Mouse (Mus musculus) v-Abl transformed pro-B cells (cell line): ENCODE results near the gene Hcar1.

Experiments used
- in situ Hi-C, 2 experiments: fragments of 400-800 bp; cut with MboI; formaldehyde crosslinking; loops; one replicate each; pipeline ENCODE4 v1.15.1; 2025; ENCODE audit not compliant: unreplicated experiment in 2 of 2

Hcar1 gene

DNA sequence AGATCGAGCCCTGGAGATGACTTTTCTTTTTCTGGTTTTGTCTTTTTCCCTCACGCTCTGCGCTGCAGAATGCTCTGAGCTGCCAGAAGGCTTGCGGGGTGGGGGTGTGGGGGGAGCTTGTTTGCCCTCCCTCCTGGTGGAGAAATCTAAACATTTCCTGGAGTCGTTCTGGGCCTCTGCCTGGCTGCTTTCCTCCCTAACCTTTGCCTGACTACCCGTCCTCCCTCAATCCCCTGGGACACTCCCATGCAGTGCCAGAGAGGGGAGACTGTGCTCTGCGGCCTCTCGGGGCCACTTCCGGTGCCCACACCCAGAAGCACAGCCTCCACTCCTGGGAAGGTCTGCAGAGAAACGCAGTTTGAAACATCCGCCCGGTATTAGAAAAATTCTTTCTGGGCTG lies at the start of gene Hcar1:
TSS of gene Hcar1 (minus strand) at position 93 of the 400 bp plus-strand sequence.
- in situ Hi-C loops = no loop called here

GRCm38 (mm10) chr5:123927118-123927517 lies 47.3 kb upstream of the Hcar1 start, which contains the start of gene Gm43518:
Gm43518 (plus strand) TSS chr5:123927418.
- in situ Hi-C loops = no loop called here

DNA sequence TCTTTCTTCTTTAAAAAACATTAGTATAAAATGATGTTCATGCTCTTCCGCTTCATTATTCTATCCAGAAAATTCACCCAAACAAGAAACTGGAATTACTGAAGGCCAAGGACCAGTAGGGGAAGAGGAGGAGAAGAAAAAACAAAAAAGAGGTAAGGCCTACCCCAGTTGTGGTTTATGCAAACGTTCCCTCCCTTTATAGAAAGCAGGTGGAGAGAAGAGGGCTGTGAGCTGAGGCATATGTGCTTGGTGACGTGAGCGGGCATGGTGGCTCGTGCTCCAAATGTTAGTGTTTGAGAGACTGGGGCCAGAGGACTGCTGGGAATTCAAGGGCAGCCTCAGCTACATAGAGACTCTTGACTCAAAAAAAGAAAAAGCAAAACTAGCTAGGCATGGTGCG lies 42.3 kb upstream of the Hcar1 start:
- in situ Hi-C loops = loop anchor here in 1 of 2 experiments (25.0 kb wide), 3 partner anchors 210 to 660 kb away; partner anchors contain the start of genes Wdr66 and Zcchc8

DNA sequence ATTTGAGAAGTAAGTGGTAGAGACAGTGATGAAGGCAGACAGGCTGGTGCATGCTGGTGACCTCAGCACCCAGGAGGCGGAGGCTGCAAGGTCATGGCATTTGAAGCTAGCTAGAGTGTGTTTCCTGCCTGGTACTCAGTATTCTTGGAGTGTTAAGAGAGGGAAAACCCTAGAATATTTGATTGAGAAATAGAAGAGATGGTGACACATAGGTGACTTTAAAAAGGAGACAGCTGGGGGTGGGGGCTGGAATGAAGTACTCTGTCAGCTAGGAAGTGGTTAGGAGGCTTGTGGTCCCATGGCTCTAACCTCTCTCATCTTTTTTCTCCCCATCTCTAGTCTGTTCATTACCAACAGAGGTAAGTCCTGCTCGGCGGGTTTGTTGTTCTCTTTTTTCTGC lies 35.0 kb upstream of the Hcar1 start:
- in situ Hi-C loops = loop anchor here in 1 of 2 experiments (5.0 to 25.0 kb wide), 4 partner anchors 203 to 653 kb away; partner anchors contain the start of genes Wdr66 and Zcchc8

DNA sequence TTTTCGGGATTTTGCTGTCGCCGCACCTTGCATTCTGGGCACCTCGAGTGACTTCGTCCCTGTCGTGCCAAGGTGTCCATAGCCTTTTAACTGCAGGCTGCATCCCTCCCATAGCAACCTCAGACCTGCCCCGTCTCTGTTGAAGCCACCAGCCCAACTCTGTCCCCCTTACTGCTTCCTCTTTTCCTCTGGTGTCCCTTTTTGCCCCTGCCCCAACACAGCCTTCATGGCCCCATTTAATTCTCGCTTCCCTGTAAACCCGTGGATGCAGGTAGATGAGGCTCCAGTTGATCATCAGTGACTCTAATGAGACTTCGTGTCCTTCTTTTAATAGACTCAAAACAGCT lies 27.8 kb upstream of the Hcar1 start:
- in situ Hi-C loops = loop anchor here (5.0 to 25.0 kb wide), 5 partner anchors 173 to 645 kb away; partner anchors contain the start of genes Wdr66 (in 1 of the 2) and Zcchc8 (in 1 of the 2)

GRCm38 (mm10) chr5:123906976-123907630 lies 27.3 kb upstream of the Hcar1 start, which contains the start of gene Denr:
Denr (plus strand) TSS chr5:123907175.
- in situ Hi-C loops = loop anchor here (5.0 to 25.0 kb wide), 5 partner anchors 172 to 645 kb away; partner anchors contain the start of genes Wdr66 (in 1 of the 2) and Zcchc8 (in 1 of the 2)

- in situ Hi-C loops = loop anchor here (5.0 to 25.0 kb wide), 5 partner anchors 172 to 644 kb away; partner anchors contain the start of genes Wdr66 (in 1 of the 2) and Zcchc8 (in 1 of the 2)
Measured at GRCm38 (mm10) chr5:123906146-123906975, 26.5 kb upstream of the Hcar1 start.

DNA sequence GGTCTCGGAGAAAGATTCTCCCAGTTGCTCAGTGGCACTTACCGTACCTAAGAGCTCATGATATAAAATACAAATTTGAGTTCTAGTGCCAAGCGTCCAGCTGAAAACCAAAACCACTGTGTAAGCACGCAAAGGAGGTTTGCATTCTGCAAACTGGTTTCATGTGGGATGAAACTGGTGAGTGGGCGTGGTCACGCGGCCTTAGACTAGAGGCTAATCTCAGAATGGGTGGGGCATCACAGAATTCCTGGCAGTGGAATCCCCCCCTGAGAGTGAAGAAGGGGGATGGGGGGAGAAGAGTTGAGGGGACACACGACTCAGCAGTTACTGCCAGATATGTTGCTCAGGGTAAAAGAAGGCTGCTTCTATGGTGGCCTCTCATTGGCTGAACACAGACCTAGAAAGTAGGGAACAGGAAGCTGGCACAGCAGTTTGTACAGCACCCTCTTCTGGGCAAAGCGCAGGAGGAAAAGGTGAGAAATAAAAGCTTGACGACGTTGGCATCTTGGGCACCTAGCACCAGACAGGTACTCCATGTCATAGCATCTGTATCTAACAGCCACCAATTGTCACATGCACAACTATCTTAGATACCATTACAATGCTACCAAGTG lies 24.3 kb upstream of the Hcar1 start:
- in situ Hi-C loops = loop anchor here (10.0 to 25.0 kb wide), 4 partner anchors 169 to 642 kb away; partner anchors contain the start of genes Wdr66 (in 1 of the 2) and Zcchc8 (in 1 of the 2)

DNA sequence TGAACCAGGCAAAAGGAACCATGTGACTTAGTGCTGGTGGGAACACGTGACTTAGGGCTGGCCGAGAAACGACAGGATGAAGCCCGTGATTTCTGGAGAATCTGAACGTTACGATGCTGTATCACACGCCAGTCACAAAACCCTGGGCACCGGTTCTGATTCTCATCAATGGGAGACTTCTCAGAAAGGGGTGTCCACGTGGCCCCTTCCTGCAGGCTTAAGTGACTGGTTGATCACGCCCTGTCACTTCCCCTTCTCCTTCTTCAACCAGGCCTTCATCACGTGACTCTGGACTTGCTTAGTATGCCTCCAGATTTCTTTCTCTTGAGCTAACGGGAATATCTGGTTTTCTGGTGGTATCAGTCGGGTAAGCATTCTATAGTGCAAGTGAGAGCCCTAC lies 17.5 kb upstream of the Hcar1 start:
- in situ Hi-C loops = no loop called here

- in situ Hi-C loops = no loop called here
Measured at GRCm38 (mm10) chr5:123896395-123896794, 16.6 kb upstream of the Hcar1 start.

GRCm38 (mm10) chr5:123893520-123893919 lies 13.7 kb upstream of the Hcar1 start:
- in situ Hi-C loops = no loop called here

GRCm38 (mm10) chr5:123891669-123892068 lies 11.8 kb upstream of the Hcar1 start:
- in situ Hi-C loops = no loop called here

DNA sequence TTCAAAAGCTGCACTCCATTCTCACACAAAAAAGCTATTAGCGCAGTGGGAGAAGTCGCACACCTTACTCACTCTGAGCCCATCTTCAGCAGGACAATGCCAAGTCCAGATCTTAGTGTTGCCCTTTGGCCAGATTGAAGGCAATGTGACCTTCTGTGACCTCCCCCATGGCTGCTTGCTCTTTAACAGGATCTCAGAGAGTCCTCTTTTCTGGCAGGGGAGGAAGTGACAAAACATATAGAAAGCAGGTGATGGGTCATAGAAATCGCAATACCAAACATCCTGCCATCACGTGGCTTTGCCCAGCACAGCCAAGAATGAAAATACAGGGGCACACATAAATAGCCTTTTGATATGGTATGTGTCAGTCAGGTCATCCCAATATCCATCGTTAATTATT lies 11.2 kb upstream of the Hcar1 start:
- in situ Hi-C loops = no loop called here

GRCm38 (mm10) chr5:123890312-123890711 lies 10.5 kb upstream of the Hcar1 start:
- in situ Hi-C loops = no loop called here

DNA sequence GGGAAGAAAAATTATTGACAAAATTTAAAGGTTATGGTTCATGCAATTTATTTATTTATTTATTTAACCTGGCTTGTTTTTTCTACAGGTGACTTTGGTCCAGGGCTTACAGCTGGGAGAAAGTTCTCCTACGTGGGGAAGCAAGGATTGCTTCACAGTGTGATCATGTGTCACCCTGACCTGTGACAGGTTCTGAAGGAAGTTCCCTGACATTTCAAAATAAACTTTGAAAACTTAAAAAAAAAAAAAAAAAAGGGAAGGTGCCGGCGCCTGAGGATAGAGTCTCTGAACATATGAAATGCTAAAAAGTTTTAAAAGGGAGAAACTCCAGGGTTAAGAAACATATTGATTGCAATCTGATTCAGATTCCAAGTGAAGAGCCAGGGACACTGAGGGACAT lies 6.5 kb upstream of the Hcar1 start:
- in situ Hi-C loops = no loop called here

- in situ Hi-C loops = no loop called here
Measured at GRCm38 (mm10) chr5:123884332-123884731, 4.5 kb upstream of the Hcar1 start.

GRCm38 (mm10) chr5:123883891-123884290 lies 4.1 kb upstream of the Hcar1 start:
- in situ Hi-C loops = no loop called here

GRCm38 (mm10) chr5:123880778-123881177 lies 958 bp upstream of the Hcar1 start:
- in situ Hi-C loops = no loop called here

DNA sequence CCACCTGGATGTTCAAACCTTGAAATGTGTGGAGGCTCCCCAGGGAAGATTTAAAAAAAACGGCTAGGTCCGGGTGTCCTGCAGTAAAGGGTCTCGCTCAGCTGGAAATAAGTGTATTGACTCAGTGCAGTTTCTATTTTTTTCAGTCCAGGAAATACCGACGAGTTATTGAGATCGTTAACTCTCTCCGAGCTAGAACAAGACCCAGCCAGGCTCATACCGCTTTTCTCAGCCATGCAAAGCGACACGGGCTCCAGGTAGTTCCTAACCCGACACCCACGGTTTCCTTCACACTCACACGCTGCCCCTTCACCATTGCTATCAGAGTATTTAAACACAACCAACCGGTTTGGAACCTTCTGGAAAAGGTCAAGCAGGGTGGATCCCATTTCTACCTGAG lies 1.8 kb downstream of the Hcar1 start:
- in situ Hi-C loops = no loop called here

GRCm38 (mm10) chr5:123874177-123874576 lies 5.6 kb downstream of the Hcar1 start:
- in situ Hi-C loops = no loop called here

- in situ Hi-C loops = no loop called here
Measured at GRCm38 (mm10) chr5:123869615-123870014, 10.2 kb downstream of the Hcar1 start.
